Mouse (Mus musculus) CH12.LX (cell line): ENCODE results near the gene Mrnip. TPM values are rescaled to one million over a fixed set of nuclear protein-coding genes. Genes with fewer than 3 reads are reported as not detected.

Experiments used
- DNase-seq: peaks from one replicate; pipeline ENCODE4 v3.0.0-alpha.2; 2013; ENCODE audit errors: extremely low read depth
- H3K27ac ChIP-seq: 2 replicates; pipeline ENCODE4 v1.5.1; 2012; ENCODE audit warnings: low read depth, mild to moderate bottlenecking, control low read depth, moderate library complexity; ENCODE audit not compliant: insufficient read depth
- H3K27me3 ChIP-seq: replicated peaks from 2 replicates; pipeline ENCODE3; 2012; ENCODE audit warnings: inconsistent platforms
- H3K36me3 ChIP-seq, 2 experiments: replicated peaks in 1 of 2; 2 replicates each; pipeline versions ENCODE3 to v1.6.1; 2012; ENCODE audit warnings: inconsistent platforms in 1 of 2, low read length in 1 of 2, mild to moderate bottlenecking in 1 of 2, mixed read lengths in 1 of 2, moderate library complexity in 1 of 2; ENCODE audit not compliant: control insufficient read depth in 1 of 2, insufficient read depth in 1 of 2
- H3K4me1 ChIP-seq, 2 experiments: 2 replicates each; pipeline ENCODE4 v1.6.1; 2012; ENCODE audit warnings: inconsistent platforms in 1 of 2, moderate library complexity in 1 of 2; ENCODE audit not compliant: insufficient read depth in 2 of 2, control insufficient read depth in 1 of 2
- H3K4me2 ChIP-seq: 2 replicates; pipeline ENCODE4 v1.6.1; 2012; ENCODE audit warnings: low read depth, mild to moderate bottlenecking, control low read depth; ENCODE audit not compliant: poor library complexity, insufficient read depth, severe bottlenecking
- H3K4me3 ChIP-seq, 3 experiments: fragments of 150-350 bp in 1 of 3; sonication (generic) in 1 of 3; replicated peaks in 1 of 3; 2 replicates each; pipeline versions ENCODE3 to v1.5.1; 2011 to 2012; ENCODE audit warnings: low read depth in 2 of 3, low read length in 2 of 3, mild to moderate bottlenecking in 2 of 3, moderate library complexity in 2 of 3, control low read depth in 1 of 3, improper control_type of control experiment in 1 of 3, inconsistent platforms in 1 of 3, mixed read lengths in 1 of 3; ENCODE audit not compliant: poor library complexity in 1 of 3
- H3K79me2 ChIP-seq: replicated peaks from 2 replicates; pipeline ENCODE4 v1.6.1; 2012; ENCODE audit warnings: mild to moderate bottlenecking, moderate library complexity; ENCODE audit not compliant: control insufficient read depth, poor library complexity, insufficient read depth, severe bottlenecking; ENCODE audit errors: extremely low read depth
- H3K9ac ChIP-seq: 2 replicates; pipeline ENCODE4 v1.6.1; 2012; ENCODE audit warnings: low read depth, mild to moderate bottlenecking, control low read depth, moderate library complexity; ENCODE audit not compliant: insufficient read depth
- H3K9me3 ChIP-seq: replicated peaks from 2 replicates; pipeline ENCODE3; 2012; ENCODE audit warnings: low read length, inconsistent platforms, mixed read lengths
- CTCF ChIP-seq, 2 experiments: IDR thresholded peaks in 1 of 2; conservative IDR thresholded peaks in 1 of 2; 2 replicates each; pipeline ENCODE4 v1.5.1; 2011 to 2012; ENCODE audit warnings: low read depth in 2 of 2, low read length in 2 of 2, improper control_type of control experiment in 1 of 2, inconsistent platforms in 1 of 2, mild to moderate bottlenecking in 1 of 2, moderate library complexity in 1 of 2
- E2F4 ChIP-seq: IDR thresholded peaks from 2 replicates; pipeline ENCODE4 v1.6.1; 2011; ENCODE audit warnings: low read depth, low read length, improper control_type of control experiment; ENCODE audit not compliant: insufficient replicate concordance
- ELF1 ChIP-seq: IDR thresholded peaks from 2 replicates; pipeline ENCODE4 v1.6.1; 2014; ENCODE audit warnings: low read depth, mild to moderate bottlenecking, inconsistent platforms, low read length, improper control_type of control experiment
- ETS1 ChIP-seq: conservative IDR thresholded peaks from 2 replicates; pipeline ENCODE4 v1.6.1; 2012; ENCODE audit warnings: low read depth, mild to moderate bottlenecking, inconsistent platforms, low read length, improper control_type of control experiment, moderate library complexity
- JUN ChIP-seq: IDR thresholded peaks from 2 replicates; pipeline ENCODE4 v1.6.1; 2011; ENCODE audit warnings: low read depth, mild to moderate bottlenecking, low read length, improper control_type of control experiment, moderate library complexity; ENCODE audit not compliant: insufficient read depth
- JUND ChIP-seq: conservative IDR thresholded peaks from 2 replicates; pipeline ENCODE4 v1.6.1; 2011; ENCODE audit warnings: low read depth, low read length, improper control_type of control experiment
- KAT2A ChIP-seq: IDR thresholded peaks from 2 replicates; pipeline ENCODE4 v1.6.1; 2012; ENCODE audit warnings: low read length, improper control_type of control experiment, inconsistent platforms; ENCODE audit not compliant: insufficient replicate concordance
- NELFE ChIP-seq: IDR thresholded peaks from 2 replicates; pipeline ENCODE4 v1.6.1; 2011; ENCODE audit warnings: low read depth, low read length, improper control_type of control experiment
- POLR2A ChIP-seq: IDR thresholded peaks from 2 replicates; pipeline ENCODE4 v1.6.1; 2011; ENCODE audit warnings: low read depth, mild to moderate bottlenecking, improper control_type of control experiment, low read length
- RAD21 ChIP-seq: IDR thresholded peaks from 2 replicates; pipeline ENCODE4 v1.6.1; 2011; ENCODE audit warnings: low read depth, mild to moderate bottlenecking, low read length, improper control_type of control experiment, moderate library complexity
- RCOR1 ChIP-seq: conservative IDR thresholded peaks from 2 replicates; pipeline ENCODE4 v1.6.1; 2012; ENCODE audit warnings: low read depth, mild to moderate bottlenecking, inconsistent platforms, low read length, improper control_type of control experiment
- TBP ChIP-seq: conservative IDR thresholded peaks from 2 replicates; pipeline ENCODE4 v1.6.1; 2011; ENCODE audit warnings: low read depth, low read length, improper control_type of control experiment
- USF2 ChIP-seq: conservative IDR thresholded peaks from 2 replicates; pipeline ENCODE4 v1.6.1; 2011; ENCODE audit warnings: low read depth, low read length, improper control_type of control experiment
- ZC3H11A ChIP-seq: IDR thresholded peaks from 2 replicates; pipeline ENCODE4 v1.6.1; 2012; ENCODE audit warnings: low read depth, mild to moderate bottlenecking, inconsistent platforms, low read length, improper control_type of control experiment
- ZKSCAN1 ChIP-seq: IDR thresholded peaks from 2 replicates; pipeline ENCODE4 v1.6.1; 2012; ENCODE audit warnings: low read depth, inconsistent platforms, low read length, improper control_type of control experiment, borderline replicate concordance
- ZMIZ1 ChIP-seq: IDR thresholded peaks from 2 replicates; pipeline ENCODE4 v1.6.1; 2012; ENCODE audit warnings: low read depth, mild to moderate bottlenecking, inconsistent platforms, low read length, improper control_type of control experiment
- dilution Hi-C: fragments of 300-500 bp; cut with MboI; formaldehyde crosslinking; loops from 2 replicates; pipeline ENCODE4 v1.14.3; 2020; ENCODE audit warnings: low sequenced_read_pairs; ENCODE audit not compliant: extremely low pct_unique_long_range_greater_than_20kb, extremely low pct_ligation_motif_present
- in situ Hi-C: fragments of 300-500 bp; cut with MboI; formaldehyde crosslinking; loops from 3 replicates; pipeline ENCODE4 v1.14.3; 2019; ENCODE audit warnings: low sequenced_read_pairs, low pct_ligation_motif_present, low pct_unique_long_range_greater_than_20kb, mixed read lengths
- polyA plus RNA-seq: library from polyadenylated mRNA; unstranded; fragments of >175 nt; gene quantifications from 2 replicates; pipeline ENCODE4 v1.2.1, GENCODE M21; 2012; ENCODE audit warnings: low read depth; ENCODE audit not compliant: insufficient read length
- total RNA-seq, 2 experiments: library from RNA; depleted of rRNA; stranded (reverse); fragments of 300-350 nt in 1 of 2; fragments of >200 nt in 1 of 2; gene quantifications; 2 replicates each; pipeline ENCODE4 v1.2.3; 2012 to 2014

The Mrnip gene
- total and polyA plus RNA-seq, 3 experiments, result 22.5 to 36.7 (median 29.7) TPM

- dilution Hi-C loops (no loop called here), in situ Hi-C loops (loop anchor here (5.0 kb wide), 1 partner anchor 33 kb away; the partner anchor contains the start of genes Mgat4b and Sqstm1)
- DNase-seq, result no peak
- Histone ChIP-seq H3K4me1 (peaks cover 8 to 42% of the 10 kb centered on the region in 2 experiments), H3K4me2 (no peak overlapping the region), H3K79me2 (no peaks in the 10 kb centered on the region), H3K36me3 (peaks cover 34 to 62% of the 10 kb centered on the region in 2 experiments), H3K9me3 (no peaks in the 10 kb centered on the region), H3K27ac (no peak overlapping the region), H3K4me3 (no peak overlapping the region), H3K27me3 (no peaks in the 10 kb centered on the region), H3K9ac (no peak overlapping the region)
- TF ChIP-seq ZKSCAN1 (no peak), ELF1 (no peak), ZC3H11A (no peak), RCOR1 (no peak), JUN (no peak), RAD21 (no peak), E2F4 (no peak), NELFE (no peak), ETS1 (no peak), USF2 (no peak)
These were observed 4.6 kb downstream of the Mrnip start for GRCm38 (mm10) chr11:50178532-50179488.

- no peak overlapping the region for H3K9ac ChIP-seq
- H3K27ac ChIP-seq, result no peak overlapping the region
- no peaks in the 10 kb centered on the region for H3K79me2 ChIP-seq
- peaks cover 8 to 51% of the 10 kb centered on the region in 2 experiments for H3K4me1 ChIP-seq
- no peak for TF ChIP-seq RCOR1
- no peak for TF ChIP-seq TBP
- TF ChIP-seq JUND, result no peak
- no peak for TF ChIP-seq ZMIZ1
- TF ChIP-seq ELF1, result no peak
- no peak for TF ChIP-seq USF2
- no peak for TF ChIP-seq KAT2A
- no peak for TF ChIP-seq CTCF (conservative IDR thresholded peaks at IDR 0.05 in 1 of 2, IDR thresholded peaks at IDR 0.05 in 1 of 2; ENCODE audit: low read depth in 2 of 2, low read length in 2 of 2)
- TF ChIP-seq ZC3H11A, result no peak
- TF ChIP-seq POLR2A, result no peak
- H3K9me3 ChIP-seq, result no peaks in the 10 kb centered on the region
- no peak for DNase-seq
- peaks cover 34 to 72% of the 10 kb centered on the region in 2 experiments for H3K36me3 ChIP-seq
- dilution Hi-C loops, result no loop called here
- H3K4me2 ChIP-seq, result no peak overlapping the region
- no peaks in the 10 kb centered on the region for H3K27me3 ChIP-seq
- in situ Hi-C loops, result no loop called here
- no peak overlapping the region for H3K4me3 ChIP-seq
These were observed 6.4 kb downstream of the Mrnip start for GRCm38 (mm10) chr11:50180478-50181231.
